Mouse (Mus musculus) neural tube, embryonic 10.5 days (tissue): Measurements from ENCODE around the gene Hcar2.

Source experiments
- DNase-seq: peaks from one replicate; pipeline ENCODE4 v3.0.0-alpha.2; 2017; ENCODE audit warnings: low spot score; ENCODE audit errors: extremely low spot score

Gene Hcar2

DNA sequence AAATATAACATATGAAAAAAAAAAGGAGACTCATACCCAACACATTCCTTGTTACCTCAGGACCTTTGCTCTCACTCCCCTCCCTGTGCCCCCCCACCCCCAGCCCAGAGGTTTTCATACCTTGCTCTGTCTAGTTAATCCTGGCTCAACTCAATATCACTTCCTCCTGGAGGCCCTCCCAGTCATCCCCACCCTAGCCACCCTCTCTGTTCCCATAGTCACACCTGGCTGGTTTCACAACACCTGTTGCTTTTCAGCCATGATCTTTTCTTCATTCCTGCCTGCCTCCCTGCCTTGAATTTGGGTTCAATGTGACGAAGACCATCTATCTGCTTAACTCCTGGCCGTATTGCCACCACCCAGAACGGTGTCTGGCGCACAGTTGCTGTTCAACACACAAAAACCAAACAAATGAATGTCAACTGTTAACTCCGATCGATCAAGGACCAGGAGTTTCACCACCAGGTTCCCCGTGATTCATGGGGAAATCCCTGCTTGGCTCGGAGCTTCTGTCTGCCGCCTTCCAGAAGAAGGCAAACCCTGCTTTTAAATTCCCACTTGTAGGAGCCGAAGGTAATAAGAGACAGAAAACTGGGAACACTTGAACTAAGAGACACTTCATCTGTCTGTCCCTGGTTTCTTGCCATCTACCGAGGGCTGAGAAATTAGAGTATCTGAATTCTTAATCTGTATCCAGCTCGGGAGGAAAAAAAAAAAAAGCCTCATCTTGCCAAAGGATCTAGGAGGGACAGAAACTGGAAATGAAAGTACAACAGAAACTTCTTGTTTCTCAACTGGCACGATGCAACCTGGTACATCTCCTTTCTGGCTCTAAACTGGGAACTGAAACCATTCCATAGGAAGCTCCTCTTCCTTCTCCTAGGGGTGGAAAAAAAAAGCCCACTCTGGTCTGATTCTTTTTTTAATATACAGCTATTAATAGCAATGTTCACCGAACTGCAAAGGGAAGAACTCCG, 2.6 kb downstream of the Hcar2 start:
- no peak for DNase-seq

DNA sequence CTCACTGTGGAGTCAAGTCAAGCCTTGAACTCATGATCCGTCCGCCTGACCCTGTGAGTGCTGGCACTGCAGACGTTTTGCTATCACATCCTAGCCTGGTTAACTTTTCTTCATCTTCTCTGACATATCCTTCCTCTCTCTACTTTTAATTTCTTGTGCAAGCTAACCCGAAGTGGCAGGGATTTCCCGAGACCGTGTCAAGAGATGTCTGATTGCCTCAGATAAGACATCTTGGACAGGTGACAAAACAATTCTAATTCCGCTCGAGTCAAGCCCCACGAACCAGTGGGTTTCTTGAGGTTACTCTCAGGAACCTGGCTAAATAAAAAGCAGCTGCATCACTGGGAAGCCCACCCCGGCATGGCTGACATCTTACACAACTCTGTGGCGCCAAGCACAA, 6.5 kb downstream of the Hcar2 start:
- no peak for DNase-seq

DNA sequence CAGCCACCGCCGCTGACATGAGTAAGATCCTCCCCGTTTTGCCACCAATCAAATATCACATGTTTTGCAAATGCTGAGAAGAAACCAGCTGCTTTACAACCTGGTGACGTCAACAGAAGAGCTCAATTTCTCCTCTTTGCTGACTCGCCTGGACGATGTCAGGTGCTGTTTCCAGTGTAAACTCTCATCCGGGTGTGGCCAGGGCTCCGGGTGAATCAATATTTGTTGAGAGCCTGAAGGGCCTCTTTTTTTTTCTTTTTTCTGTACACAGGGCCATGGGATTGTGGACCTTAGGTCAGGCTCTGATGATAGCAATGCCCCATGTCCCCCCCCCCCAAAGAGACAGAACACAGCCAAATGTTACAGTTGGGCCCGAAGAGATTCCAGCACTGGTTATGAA, 10.8 kb downstream of the Hcar2 start:
- no peak for DNase-seq

DNA sequence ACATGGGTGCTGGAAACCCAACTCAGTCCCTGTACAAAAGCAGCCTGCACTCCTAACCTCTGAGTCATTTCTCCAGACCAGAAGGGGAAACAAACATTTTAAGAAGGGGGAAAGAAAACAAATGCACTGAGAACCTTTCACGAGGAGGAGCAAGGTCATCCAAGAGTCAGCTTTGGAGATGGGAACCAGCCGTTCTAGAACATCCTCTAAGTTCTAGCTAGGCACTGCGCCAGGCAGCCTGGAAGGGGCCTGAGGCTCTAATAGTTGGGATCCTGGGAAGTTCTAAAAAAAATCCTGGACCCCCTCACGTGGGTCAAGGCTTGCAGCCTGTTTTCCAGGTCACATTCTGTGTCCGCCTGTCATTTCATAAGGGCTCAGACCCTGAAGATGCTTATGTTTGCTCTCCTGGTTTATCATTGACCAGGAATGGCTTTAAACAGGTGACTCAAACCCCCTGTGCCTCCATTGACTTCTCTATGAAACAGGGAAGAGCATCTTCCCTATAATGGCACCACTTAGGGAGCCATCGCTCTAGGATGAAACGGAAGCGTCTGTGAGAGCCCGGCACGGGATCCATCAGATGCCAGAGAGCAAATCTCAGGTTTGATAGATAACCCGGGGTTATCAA, 11.3 kb downstream of the Hcar2 start:
- DNase-seq: no peak

DNA sequence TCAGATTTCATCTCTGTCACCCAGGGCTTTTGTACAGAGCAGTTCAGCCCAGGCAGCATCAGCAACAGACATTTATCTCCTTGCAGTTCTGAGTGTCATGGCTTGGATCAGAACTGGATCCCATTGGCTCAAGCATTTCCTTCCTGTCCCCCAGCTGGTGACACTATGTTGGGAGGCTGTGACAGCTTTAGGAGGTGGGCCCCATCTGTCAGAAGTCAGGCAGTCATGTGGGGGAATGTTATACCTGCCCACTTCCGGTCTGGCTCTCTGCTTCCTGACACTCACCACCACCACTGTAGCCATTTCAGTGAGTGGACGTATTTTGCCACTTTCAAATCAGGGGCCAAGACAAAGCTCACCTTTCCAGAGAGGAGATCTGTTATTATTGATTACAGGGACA, 13.9 kb downstream of the Hcar2 start:
- no peak for DNase-seq

DNA sequence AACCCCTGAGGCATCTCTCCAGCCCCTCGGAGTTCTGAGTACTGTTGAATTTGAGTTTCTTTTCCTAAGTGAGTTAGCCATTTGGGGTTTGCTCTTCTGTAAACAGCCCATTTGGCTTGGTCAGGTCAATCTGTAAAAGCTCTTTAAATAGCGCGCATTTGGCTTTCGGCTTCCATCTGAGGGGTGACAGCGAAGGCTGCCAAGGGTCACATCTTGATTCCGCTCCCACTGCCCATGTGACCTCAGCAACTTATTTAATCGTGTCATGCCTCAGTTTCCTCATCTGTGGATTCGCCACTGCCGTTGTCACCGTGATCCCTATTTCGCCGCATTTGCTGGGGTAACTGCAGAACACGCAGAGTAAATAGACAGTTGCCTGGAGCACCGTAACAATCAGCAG, 21.0 kb downstream of the Hcar2 start:
- no peak for DNase-seq

DNA sequence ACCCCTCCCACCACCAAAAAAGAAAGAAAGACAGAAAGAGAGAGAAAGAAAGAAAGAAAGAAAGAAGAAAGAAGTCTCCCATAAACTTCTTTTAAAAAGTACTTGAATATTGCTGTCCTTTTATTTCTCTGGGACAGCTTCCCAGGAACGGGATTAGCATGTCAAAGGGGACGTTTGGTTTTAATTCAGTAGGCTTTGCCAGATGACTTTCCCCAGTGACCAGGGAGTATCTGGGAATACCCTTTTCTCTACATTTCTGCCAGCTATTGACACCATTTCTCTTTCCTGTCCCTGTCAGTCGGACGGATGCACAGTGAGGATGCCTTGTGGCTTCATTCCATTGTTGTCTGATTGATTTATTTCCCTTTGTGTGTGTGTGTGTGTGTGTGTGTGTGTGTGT, 21.5 kb downstream of the Hcar2 start:
- DNase-seq: no peak

DNA sequence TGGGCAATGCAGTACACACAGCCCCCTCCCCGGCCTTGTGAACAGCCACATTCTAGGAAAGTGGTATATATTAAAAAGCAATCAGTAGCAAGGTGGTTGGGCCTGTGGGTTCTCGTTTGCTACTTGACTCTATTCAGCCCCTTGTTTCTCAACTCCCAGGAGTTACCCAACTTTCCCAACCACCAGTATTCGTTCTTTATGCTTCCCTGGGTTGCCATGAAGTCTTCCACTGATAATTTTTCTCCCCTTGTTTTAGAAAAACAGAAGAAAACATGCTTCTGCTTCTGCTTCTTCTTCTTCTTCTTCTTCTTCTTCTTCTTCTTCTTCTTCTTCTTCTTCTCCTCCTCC, 22.4 kb downstream of the Hcar2 start:
- no peak for DNase-seq

DNA sequence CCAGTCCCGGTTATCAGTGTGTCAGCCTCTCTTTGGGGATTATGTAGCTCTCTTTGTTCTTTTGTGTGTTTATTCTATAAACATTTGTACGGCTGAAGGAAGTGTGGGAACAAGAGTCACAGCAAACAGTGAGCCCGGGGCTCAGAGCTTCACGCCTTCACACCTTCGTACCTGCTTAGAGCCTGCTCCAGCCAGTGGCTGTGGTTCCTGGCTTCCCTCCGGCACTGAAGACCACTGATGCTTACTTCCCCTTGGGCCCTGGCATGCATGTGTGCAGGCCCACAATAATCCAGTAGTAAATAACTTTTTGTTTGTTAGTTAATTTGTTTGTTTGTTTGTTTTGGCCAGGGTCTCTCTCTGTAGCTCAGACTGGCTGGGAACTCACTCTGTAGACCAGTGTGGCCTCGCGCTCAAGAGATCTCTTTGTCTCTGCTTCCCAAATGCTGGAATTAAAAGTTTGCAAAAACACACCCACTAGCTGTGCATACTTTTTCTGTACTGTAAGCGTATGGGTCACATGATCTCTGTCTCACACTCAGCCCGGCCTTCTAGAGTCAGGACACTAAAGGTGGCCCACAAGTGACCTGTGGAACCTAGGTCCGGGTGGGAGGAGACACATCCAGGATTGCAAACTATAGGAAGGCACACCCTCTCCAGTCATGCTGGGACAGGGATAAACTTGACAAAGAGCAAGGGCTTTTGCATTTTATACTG, 22.9 kb downstream of the Hcar2 start:
- no peak for DNase-seq

DNA sequence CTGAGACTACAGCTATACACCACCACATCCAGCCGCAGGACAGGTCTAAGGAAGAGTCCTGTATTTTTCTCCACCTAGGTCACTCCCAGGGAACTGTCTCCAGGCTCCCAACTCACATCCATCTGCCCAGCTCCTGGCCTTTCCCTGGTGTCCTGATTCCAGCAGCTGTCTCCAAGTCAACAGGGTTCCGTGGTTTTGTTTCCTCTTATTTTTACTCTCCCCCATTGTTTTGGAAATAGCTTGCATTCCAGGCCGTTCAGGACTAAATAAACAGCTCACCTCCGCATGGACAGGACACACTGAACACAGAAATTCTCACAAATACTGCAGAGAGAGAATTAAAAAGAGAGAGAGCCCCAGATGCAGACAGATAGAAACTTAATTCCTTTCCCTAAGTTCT, 27.9 kb downstream of the Hcar2 start:
- no peak for DNase-seq

DNA sequence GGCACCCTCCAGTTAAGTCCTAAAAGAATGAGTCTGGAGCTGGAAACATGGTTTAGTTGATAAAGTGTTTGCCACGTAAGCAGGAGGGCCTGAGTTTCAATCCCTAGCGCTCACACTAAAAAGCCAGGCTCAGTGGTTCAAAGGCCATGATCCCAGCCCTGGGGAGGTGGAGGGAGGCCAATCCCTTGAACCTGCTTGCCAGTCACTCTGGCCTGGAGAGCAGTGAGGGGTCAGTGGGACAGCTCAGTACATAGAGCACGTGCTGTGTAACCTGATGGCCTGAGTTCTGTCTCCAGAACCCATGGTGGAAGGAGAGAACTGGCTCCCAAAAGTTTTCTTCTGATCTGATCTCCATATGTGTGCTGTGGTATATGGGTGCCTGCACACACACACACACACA, 30.5 kb downstream of the Hcar2 start:
- DNase-seq: no peak

DNA sequence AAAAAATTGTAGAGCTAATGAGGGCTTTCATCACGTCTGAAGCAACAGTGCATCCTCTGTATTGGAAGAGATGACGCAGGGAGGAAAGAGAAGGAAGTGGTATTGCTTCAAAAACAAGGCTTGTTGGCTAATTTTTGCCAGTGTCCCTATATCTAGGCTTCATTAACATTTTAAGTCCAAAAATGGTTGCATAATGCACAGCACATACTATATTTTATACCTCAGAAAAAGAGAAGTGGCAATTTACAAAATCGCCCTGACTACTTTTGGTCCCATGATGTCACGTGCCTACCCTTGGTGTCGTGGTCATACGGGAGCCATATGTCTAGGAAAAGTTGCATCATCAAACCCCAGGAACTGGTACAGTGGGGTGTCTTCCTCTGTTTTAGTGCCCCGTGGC, 33.0 kb downstream of the Hcar2 start:
- no peak for DNase-seq

DNA sequence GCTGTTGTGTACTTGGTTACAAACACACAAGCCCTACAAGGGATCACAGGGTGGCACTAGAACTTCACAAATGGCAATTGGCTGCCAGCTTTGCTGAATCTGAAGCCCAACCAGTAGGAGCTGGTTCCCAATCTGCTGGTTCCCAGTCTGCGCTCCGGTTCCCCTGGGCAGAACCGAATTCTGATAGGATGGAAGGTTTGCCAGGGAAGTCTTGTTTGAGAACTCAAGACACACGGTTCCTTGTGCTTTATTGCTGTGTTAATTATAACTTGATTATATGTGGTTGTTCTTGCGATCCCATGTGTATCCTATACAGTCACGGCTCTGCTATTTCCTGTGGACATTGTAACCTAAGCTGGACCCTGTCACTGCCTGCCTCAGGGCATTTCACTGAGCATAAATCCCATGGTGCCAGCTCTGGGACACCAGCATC, 37.6 kb downstream of the Hcar2 start:
- DNase-seq: no peak

DNA sequence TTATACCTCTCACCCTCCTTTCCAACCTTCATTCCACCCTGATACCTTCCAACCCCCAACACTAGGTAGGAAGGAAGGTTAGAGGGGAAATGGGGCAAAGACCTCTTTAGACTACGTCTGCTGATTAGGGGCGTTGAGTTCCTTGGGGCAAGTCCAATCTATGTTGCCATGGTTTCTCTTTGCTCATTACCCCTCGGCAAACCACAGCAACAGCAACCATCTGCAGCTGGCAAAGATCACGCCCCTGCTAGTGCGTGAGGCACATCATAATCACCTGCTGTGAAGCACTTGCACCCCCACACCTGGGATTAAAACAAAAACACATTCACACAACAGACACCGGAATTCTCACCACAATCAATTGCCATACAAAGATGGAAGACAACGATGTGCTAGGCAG, 42.6 kb downstream of the Hcar2 start:
- no peak for DNase-seq

DNA sequence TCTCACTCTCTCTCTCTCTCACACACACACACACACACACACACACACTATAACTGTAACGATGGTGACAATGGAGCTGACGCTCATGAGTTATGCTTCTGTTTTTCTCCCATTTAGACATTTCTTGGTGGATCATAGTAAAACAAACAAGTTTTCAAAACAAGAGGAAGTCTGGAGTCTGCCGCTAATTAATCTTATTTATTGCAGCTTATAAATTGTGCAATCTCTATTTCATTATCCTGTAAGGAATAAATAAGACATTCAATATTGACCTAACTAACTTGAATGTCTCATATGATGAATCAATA, 44.1 kb downstream of the Hcar2 start:
- DNase-seq: no peak

DNA sequence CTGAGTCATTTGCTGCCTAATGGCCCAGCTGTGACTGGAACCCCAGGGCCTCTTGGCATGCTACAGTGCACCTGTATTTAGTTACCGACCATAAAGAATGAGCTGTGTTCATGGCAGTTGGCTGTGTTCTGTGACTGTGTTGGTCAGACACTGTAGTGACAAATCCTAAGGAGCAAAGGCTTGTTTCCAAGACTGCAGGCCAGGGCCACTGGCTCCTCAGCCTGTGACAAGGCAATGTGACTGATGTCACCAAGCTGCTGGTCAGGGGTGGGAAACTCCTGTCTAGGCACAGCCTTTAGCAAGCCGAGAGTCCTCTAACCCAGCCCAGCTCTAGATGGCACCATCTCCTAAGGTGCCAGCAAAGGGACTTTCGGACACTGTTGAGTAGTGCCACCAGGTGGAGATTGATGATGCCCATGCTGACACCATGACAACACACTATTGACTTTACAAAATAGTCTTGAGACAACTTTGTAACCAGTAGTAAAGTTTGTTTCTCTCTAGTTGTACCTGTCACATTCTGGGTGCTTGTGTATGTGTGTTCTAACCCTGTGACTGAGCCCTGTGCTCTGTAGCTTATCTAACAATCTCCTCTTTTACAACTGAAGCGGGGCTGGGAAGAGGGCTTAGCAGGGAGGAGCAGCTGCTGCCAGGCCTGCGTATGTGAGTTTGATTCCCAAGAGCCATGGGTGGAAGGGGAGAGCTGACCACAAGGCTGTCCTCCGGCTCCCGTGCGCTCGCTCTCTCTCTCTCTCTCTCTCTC, 44.6 kb downstream of the Hcar2 start:
- no peak for DNase-seq

DNA sequence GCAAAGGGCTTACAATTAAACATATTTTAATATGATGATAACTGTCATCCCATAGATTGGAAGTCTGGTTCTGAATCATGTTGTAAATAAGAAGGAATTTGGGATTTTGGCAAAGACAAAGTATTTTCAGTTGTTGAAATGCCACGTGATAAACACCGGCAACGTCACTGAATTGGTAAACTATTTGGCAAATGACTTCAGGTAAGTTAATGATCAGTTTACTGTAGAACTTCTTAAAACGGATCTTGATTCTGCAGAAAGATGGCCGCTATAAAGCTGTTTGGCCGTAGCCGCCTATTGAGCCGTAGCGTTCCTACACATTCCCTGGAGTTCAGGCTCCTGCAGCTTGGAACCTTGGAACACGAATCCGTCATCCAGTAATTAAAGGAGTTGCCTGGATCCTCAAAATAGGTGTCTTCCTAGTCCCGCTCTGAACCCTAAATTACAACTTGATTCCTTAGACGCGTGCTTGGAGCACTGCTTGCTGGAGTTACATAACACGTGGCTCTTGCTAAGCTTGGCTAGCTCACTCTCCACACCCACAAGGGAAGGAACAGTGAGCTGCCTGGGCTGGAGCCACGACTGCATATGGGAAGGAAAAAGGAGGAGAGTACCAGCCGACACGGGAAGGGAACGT, 46.2 kb downstream of the Hcar2 start:
- no peak for DNase-seq

DNA sequence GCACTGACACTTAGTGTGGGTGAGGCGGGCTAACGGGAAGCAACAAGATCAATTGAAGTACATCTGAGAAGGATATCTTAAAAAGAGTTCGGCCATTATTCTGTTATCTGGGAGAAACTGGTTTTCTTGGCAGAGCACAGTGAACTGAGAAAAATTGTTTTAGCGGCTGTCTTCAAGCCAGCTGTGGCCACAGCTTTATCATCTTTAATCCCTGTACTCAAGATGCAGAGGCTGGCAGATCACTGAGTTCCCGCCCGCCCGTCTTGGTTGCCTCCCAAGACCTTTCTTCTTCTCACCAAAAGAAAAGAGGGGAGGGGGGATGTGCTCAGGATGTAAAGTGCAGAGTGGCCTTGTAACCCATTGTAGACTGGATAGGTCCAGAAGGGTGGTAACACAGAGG, 48.4 kb downstream of the Hcar2 start:
- no peak for DNase-seq
